Mouse (Mus musculus) stomach, embryonic 16.5 days (tissue): Measurements from ENCODE around the gene Hoxd3. TPM values are rescaled to one million over a fixed set of nuclear protein-coding genes. Genes with fewer than 3 reads are reported as not detected.

Experiments
- ATAC-seq: fragments of 200-750 bp; cut with Nextera tagmentation; 2 replicates; pipeline ENCODE4 v1.8.0; 2017; ENCODE audit warnings: moderate number of reproducible peaks, moderate TSS enrichment; ENCODE audit not compliant: insufficient read depth, low FRiP score
- H3K27ac ChIP-seq: fragments of 300-500 bp; sonication (generic); 2 replicates; pipeline ENCODE4 v1.5.1; 2014; ENCODE audit warnings: low read length
- H3K27me3 ChIP-seq: fragments of 300-500 bp; sonication (generic); 2 replicates; pipeline ENCODE4 v1.6.1; 2014; ENCODE audit warnings: low read length, control low read depth, mixed read lengths; ENCODE audit not compliant: control insufficient read depth, insufficient read depth
- H3K36me3 ChIP-seq: fragments of 300-500 bp; sonication (generic); 2 replicates; pipeline ENCODE4 v1.6.1; 2014; ENCODE audit warnings: low read length; ENCODE audit not compliant: control insufficient read depth, insufficient read depth
- H3K4me1 ChIP-seq: fragments of 300-500 bp; sonication (generic); 2 replicates; pipeline ENCODE4 v1.6.1; 2014; ENCODE audit warnings: low read length, control low read depth, mixed read lengths; ENCODE audit not compliant: control insufficient read depth, insufficient read depth
- H3K4me2 ChIP-seq: fragments of 300-500 bp; sonication (generic); 2 replicates; pipeline ENCODE4 v1.6.1; 2014; ENCODE audit warnings: low read depth, low read length, mixed read lengths
- H3K4me3 ChIP-seq: fragments of 300-500 bp; sonication (generic); replicated peaks from 2 replicates; pipeline ENCODE4 v1.5.1; 2014; ENCODE audit warnings: mild to moderate bottlenecking, low read length
- H3K9ac ChIP-seq: fragments of 300-500 bp; sonication (generic); 2 replicates; pipeline ENCODE4 v1.6.1; 2014; ENCODE audit warnings: low read length
- H3K9me3 ChIP-seq: fragments of 300-500 bp; sonication (generic); replicated peaks from 2 replicates; pipeline ENCODE4 v1.6.1; 2016; ENCODE audit warnings: low read length, control low read depth; ENCODE audit not compliant: control insufficient read depth
- WGBS: fragments of 180-500 bp; shearing (Covaris S2); extraction: QIAGEN DNeasy Blood & Tissue Kit; methylation state at CpG from one replicate; pipeline ENCODE4 v1.1.7; 2014; 5-methylcytosine and 5-hydroxymethylcytosine counted together
- polyA plus RNA-seq: library from polyadenylated mRNA; unstranded; fragments of >200 nt; fragmentation: Nextera tagmentation; extraction: Ambion mirVana; gene quantifications from 2 replicates; pipeline ENCODE4 v1.2.1, GENCODE M21; 2015

Hoxd3 gene
- polyA plus RNA-seq, 1 experiment from 2014 or later, result 9.2 TPM

DNA sequence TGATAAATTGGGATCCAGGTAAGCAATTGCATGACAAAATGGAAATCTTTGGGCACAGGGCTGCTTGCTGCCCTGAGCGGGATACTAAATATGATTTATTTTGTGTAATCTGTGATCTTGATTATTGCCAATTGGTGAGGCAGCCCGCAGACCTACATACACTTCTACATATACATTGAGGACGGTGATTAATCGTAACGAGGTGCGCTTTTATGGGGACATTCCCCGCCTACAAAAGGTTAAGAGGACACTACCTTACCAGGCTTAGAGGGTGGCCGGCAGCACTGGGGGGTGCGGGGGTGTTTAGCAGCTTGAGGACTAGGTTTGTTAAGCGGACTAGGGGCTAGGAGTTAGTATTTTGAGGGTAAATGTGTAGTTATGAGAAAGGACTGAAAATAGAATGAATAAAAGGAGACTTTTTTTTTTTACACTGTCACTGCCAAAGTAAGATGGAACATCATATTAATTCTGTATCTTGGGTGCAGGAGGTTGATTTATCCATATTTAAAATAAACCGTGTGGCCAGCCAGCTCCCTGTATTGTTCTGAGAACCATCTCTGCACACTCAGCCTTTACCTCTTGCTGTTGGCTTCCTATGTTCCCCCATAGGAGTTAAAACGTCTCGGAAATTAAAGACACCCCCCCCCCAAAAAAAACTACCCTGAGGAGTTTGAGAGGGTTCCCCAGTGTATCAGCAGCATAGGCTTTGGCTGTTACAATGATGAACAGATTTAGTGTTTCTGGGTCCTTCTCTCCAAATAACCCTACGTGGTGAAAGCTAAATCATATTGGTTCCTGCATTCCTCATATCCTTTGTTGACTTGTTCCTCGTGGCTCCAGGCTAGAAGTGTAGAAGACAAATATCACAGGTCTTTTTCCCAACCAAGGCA, 25.2 kb downstream of the Hoxd3 start:
- Histone ChIP-seq H3K27me3 (peaks cover 91% of the 10 kb centered on the region), H3K4me1 (no peaks in the 10 kb centered on the region), H3K4me2 (no peak overlapping the region; the same call in 1 of the 2 replicates), H3K9me3 (no peaks in the 10 kb centered on the region), H3K4me3 (0 out of 2 replicates have a peak overlapping the region, but pooled peaks have one; percentile 22), H3K9ac (no peak overlapping the region), H3K36me3 (no peaks in the 10 kb centered on the region), H3K27ac (no peak overlapping the region)
- no peak for ATAC-seq
- WGBS, result 6% methylated on average over 15 of the region's 15 CpGs

- Histone ChIP-seq H3K9me3 (no peaks in the 10 kb centered on the region), H3K27ac (no peak overlapping the region), H3K9ac (no peak overlapping the region), H3K4me2 (no peak overlapping the region), H3K4me1 (no peaks in the 10 kb centered on the region), H3K36me3 (no peaks in the 10 kb centered on the region), H3K27me3 (peaks cover 86% of the 10 kb centered on the region), H3K4me3 (no peak overlapping the region)
- no peak for ATAC-seq
- 17% methylated on average over 7 of the region's 7 CpGs for WGBS
These were observed 25.9 kb downstream of the Hoxd3 start for GRCm38 (mm10) chr2:74737578-74738070.

GRCm38 (mm10) chr2:74738623-74739475, 27.1 kb downstream of the Hoxd3 start:
- H3K4me1 ChIP-seq, result no peaks in the 10 kb centered on the region
- H3K9me3 ChIP-seq, result no peaks in the 10 kb centered on the region
- WGBS, result 3% methylated on average over 20 of the region's 20 CpGs
- 0 out of 2 replicates have a peak overlapping the region, but pooled peaks have one; percentile 1 for H3K4me2 ChIP-seq
- ATAC-seq, result no peak
- 0 out of 2 replicates have a peak overlapping the region, but pooled peaks have one; percentile 5 for H3K4me3 ChIP-seq
- no peaks in the 10 kb centered on the region for H3K36me3 ChIP-seq
- H3K27me3 ChIP-seq, result peaks cover 85% of the 10 kb centered on the region
- no peak overlapping the region for H3K9ac ChIP-seq
- no peak overlapping the region for H3K27ac ChIP-seq

- no peak overlapping the region for H3K9ac ChIP-seq
- no peak for ATAC-seq
- WGBS, result 25% methylated on average over 2 of the region's 2 CpGs
- H3K27ac ChIP-seq, result no peak overlapping the region
- H3K27me3 ChIP-seq, result peaks cover 87% of the 10 kb centered on the region
- no peaks in the 10 kb centered on the region for H3K4me1 ChIP-seq
- no peaks in the 10 kb centered on the region for H3K9me3 ChIP-seq
- no peak overlapping the region for H3K4me3 ChIP-seq
- no peaks in the 10 kb centered on the region for H3K36me3 ChIP-seq
- no peak overlapping the region for H3K4me2 ChIP-seq
These were observed 27.7 kb downstream of the Hoxd3 start for GRCm38 (mm10) chr2:74739476-74739800.

DNA sequence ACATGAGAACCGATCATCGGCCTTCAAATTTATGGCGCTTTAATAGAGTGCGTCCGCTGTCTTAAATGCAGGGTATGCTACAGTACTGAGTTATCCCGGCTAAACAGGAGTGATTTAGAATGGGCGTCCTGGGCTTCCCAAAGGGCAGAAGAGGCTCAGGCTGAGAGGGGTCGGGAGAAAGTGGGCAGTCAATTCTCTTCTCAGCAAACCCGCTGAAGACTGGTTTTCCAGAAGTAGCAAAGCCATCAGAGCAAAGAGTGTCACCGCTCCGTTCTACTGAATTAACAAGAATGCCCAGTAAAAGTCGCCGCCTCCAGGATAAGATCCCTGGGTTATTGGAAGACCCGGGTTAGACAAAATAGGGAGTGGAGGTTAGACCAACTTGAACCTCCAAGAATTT, 28.1 kb downstream of the Hoxd3 start:
- no peak overlapping the region for H3K4me2 ChIP-seq
- 7% methylated on average over 14 of the region's 14 CpGs for WGBS
- H3K9ac ChIP-seq, result no peak overlapping the region
- H3K4me3 ChIP-seq, result no peak overlapping the region
- H3K4me1 ChIP-seq, result no peaks in the 10 kb centered on the region
- ATAC-seq, result no peak
- H3K36me3 ChIP-seq, result no peaks in the 10 kb centered on the region
- no peaks in the 10 kb centered on the region for H3K9me3 ChIP-seq
- H3K27me3 ChIP-seq, result peaks cover 87% of the 10 kb centered on the region
- no peak overlapping the region for H3K27ac ChIP-seq

DNA sequence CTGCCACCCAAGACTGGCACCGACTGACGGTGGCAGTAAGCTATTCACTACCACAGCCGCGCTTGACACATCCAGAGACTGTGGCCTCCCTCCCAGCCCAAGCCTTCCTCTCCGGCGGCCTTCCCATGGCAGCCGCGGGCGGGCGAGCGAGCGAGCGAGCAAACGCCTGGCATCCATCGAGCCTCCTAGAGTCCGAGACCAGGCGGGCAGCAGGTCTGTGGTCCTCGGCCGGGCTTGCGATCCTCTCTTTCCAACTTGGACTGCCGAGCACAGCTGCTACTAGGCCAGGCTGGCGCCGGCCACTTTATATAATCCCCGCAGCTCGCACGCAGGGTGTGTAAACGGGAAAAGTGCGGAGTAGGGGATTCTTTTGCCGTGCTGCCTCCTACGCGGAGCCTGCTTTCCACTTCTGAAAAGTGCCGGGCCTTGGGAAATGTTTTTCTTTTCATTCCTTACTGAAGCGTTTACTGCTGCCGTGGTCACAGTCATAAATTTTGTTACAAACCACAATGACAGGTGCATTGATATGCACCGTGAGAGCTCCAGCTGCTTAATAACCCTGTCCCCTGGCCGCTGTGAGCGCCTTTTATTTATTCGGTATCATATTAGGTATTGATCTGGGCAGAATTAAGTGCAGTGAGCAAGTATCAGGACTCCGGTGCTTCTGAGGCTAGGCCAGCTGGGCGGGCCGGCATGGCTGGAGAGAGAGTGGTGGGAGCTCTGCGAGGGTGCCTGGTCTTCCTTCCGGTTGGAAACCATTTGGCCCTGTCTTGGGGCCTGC, 28.8 kb downstream of the Hoxd3 start:
- Histone ChIP-seq H3K9ac (no peak overlapping the region; the same call in 1 of the 2 replicates), H3K27ac (no peak overlapping the region), H3K4me1 (no peaks in the 10 kb centered on the region), H3K36me3 (no peaks in the 10 kb centered on the region), H3K9me3 (no peaks in the 10 kb centered on the region), H3K4me2 (peak overlapping the region; percentile 25; the same call in 1 of the 2 replicates), H3K4me3 (peak overlapping the region; percentile 5; the same call in 1 of the 2 replicates), H3K27me3 (peaks cover 87% of the 10 kb centered on the region)
- no peak for ATAC-seq
- WGBS, result 3% methylated on average over 43 of the region's 43 CpGs

- 40% methylated on average over 2 of the region's 3 CpGs for WGBS
- no peak overlapping the region for H3K4me3 ChIP-seq
- no peak overlapping the region for H3K9ac ChIP-seq
- no peaks in the 10 kb centered on the region for H3K4me1 ChIP-seq
- no peak overlapping the region for H3K4me2 ChIP-seq
- no peaks in the 10 kb centered on the region for H3K36me3 ChIP-seq
- peaks cover 86% of the 10 kb centered on the region for H3K27me3 ChIP-seq
- H3K27ac ChIP-seq, result no peak overlapping the region
- no peaks in the 10 kb centered on the region for H3K9me3 ChIP-seq
- ATAC-seq, result no peak
These were observed 29.7 kb downstream of the Hoxd3 start for GRCm38 (mm10) chr2:74741252-74741978.

DNA sequence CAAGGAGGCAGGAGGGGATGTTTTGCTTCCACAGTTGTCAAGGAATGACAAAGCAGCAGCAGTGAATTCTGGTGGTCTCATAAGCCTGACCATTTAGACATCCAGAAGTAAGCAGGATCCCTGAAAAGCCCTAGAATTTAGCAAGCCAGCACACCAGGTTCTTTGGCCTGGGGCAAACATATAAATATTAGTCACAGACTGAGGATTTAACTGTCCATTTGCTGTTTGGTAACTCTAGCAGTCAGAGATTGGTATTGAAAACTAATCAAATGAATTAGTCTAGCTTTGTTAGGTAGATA, 30.2 kb downstream of the Hoxd3 start:
- ATAC-seq, result no peak
- H3K9me3 ChIP-seq, result no peaks in the 10 kb centered on the region
- no peaks in the 10 kb centered on the region for H3K4me1 ChIP-seq
- H3K27me3 ChIP-seq, result peaks cover 86% of the 10 kb centered on the region
- H3K9ac ChIP-seq, result no peak overlapping the region
- no peak overlapping the region for H3K4me2 ChIP-seq
- no peaks in the 10 kb centered on the region for H3K36me3 ChIP-seq
- H3K4me3 ChIP-seq, result no peak overlapping the region
- no peak overlapping the region for H3K27ac ChIP-seq
